Mouse (Mus musculus) splenic B cell, adult 2 months (primary cell): ENCODE measurements around the gene Ctbp2.

ENCODE experiments used
- DNase-seq: peaks from one replicate; pipeline ENCODE4 v3.0.0-alpha.2; 2011; ENCODE audit warnings: low read depth, low spot score
- H3K27me3 ChIP-seq: 2 replicates; pipeline ENCODE4 v1.6.1; 2012; ENCODE audit warnings: mild to moderate bottlenecking, low read length, moderate library complexity, mixed read lengths; ENCODE audit not compliant: control insufficient read depth, poor library complexity, insufficient read depth, severe bottlenecking
- H3K36me3 ChIP-seq: 2 replicates; pipeline ENCODE4 v1.6.1; 2012; ENCODE audit warnings: mild to moderate bottlenecking, low read length, moderate library complexity, mixed read lengths; ENCODE audit not compliant: control insufficient read depth, poor library complexity, insufficient read depth, severe bottlenecking

Gene Ctbp2

GRCm38 (mm10) chr7:132965707-132966106, 158.4 kb downstream of the Ctbp2 start:
- peaks cover 6% of the 10 kb centered on the region; the same call in 1 of the 2 replicates for H3K36me3 ChIP-seq
- no peak for DNase-seq
- no peaks in the 10 kb centered on the region for H3K27me3 ChIP-seq

- Histone ChIP-seq H3K27me3 (no peaks in the 10 kb centered on the region), H3K36me3 (peaks cover 6% of the 10 kb centered on the region; the same call in 1 of the 2 replicates)
- DNase-seq = no peak
These were observed 159.8 kb downstream of the Ctbp2 start for GRCm38 (mm10) chr7:132964395-132964794.

DNA sequence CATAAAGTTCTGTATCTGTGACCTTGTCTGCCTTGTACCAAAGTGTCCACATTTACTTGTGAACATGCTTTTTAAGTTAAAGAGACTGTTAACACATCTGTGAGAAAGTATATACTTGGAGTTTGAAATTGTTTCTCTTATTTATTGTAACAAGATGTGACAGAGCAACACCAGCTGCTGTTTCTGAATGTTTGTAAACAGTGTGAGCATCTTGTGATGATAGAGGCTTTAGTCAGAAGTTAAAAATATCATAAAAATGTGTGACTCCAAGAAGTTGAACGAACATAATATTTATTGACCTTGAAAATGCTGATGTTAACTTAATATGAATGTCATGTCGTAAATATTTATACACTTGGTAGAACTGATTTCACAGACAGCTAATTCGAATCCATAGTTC, 173.5 kb downstream of the Ctbp2 start:
- no peak for DNase-seq
- Histone ChIP-seq H3K36me3 (peaks cover 2% of the 10 kb centered on the region; the same call in 1 of the 2 replicates), H3K27me3 (no peaks in the 10 kb centered on the region)

- DNase-seq = no peak
- no peaks in the 10 kb centered on the region for H3K27me3 ChIP-seq
These were observed 174.2 kb downstream of the Ctbp2 start for GRCm38 (mm10) chr7:132949968-132950367.

GRCm38 (mm10) chr7:132940569-132940968, 183.6 kb downstream of the Ctbp2 start:
- Histone ChIP-seq H3K27me3 (no peaks in the 10 kb centered on the region), H3K36me3 (no peaks in the 10 kb centered on the region)
- DNase-seq = no peak

More at GRCm38 (mm10) chr7:132949968-132950367, 174.2 kb downstream of the Ctbp2 start:
- H3K36me3 ChIP-seq = peaks cover 2% of the 10 kb centered on the region; the same call in 1 of the 2 replicates

GRCm38 (mm10) chr7:132939118-132939517, 185.0 kb downstream of the Ctbp2 start:
- Histone ChIP-seq H3K36me3 (no peaks in the 10 kb centered on the region), H3K27me3 (no peaks in the 10 kb centered on the region)
- DNase-seq = no peak
